Mouse (Mus musculus): ENCODE results near the gene Ciapin1. TPM values are rescaled to one million over a fixed set of nuclear protein-coding genes. Genes with fewer than 3 reads are reported as not detected.

Ciapin1 gene
- polyA plus RNA-seq, 1 experiment: 39.1 TPM

GRCm38 (mm10) chr8:94871108-94871894, 33.1 kb upstream of the Ciapin1 start:
- Histone ChIP-seq H3K27ac (ENCODE audit: insufficient read depth, low read length) (no peak overlapping the region), H3K4me1 (ENCODE audit: control insufficient read depth, insufficient read depth, low read length) (no peaks in the 10 kb centered on the region), H3K4me3 (ENCODE audit: insufficient read depth, low read length) (peak overlapping the region; percentile 55)
- no peak for TF ChIP-seq CTCF (IDR thresholded peaks at IDR 0.05; ENCODE audit: extremely low read depth, insufficient read depth, low read length)
- TF ChIP-seq POLR2A (IDR thresholded peaks at IDR 0.05; ENCODE audit: extremely low read depth, insufficient read depth, low read length): peak; percentile 70

- no peaks in the 10 kb centered on the region for H3K4me1 ChIP-seq (ENCODE audit: control insufficient read depth, insufficient read depth, low read length)
Observed at GRCm38 (mm10) chr8:94870474-94871107, 32.4 kb upstream of the Ciapin1 start.

GRCm38 (mm10) chr8:94870003-94870402, 31.8 kb upstream of the Ciapin1 start:
- TF ChIP-seq POLR2A (IDR thresholded peaks at IDR 0.05; ENCODE audit: extremely low read depth, insufficient read depth, low read length): no peak
- no peak for TF ChIP-seq CTCF (IDR thresholded peaks at IDR 0.05; ENCODE audit: extremely low read depth, insufficient read depth, low read length)
- Histone ChIP-seq H3K27ac (ENCODE audit: insufficient read depth, low read length) (no peak overlapping the region), H3K4me1 (ENCODE audit: control insufficient read depth, insufficient read depth, low read length) (no peaks in the 10 kb centered on the region), H3K4me3 (ENCODE audit: insufficient read depth, low read length) (peak overlapping the region; percentile 55)

More at GRCm38 (mm10) chr8:94870474-94871107, 32.4 kb upstream of the Ciapin1 start:
- peak overlapping the region; percentile 19; the same call in 1 of the 2 replicates for H3K27ac ChIP-seq (ENCODE audit: insufficient read depth, low read length)
- peak overlapping the region; percentile 55 for H3K4me3 ChIP-seq (ENCODE audit: insufficient read depth, low read length)
- TF ChIP-seq CTCF (IDR thresholded peaks at IDR 0.05; ENCODE audit: extremely low read depth, insufficient read depth, low read length): no peak
- TF ChIP-seq POLR2A (IDR thresholded peaks at IDR 0.05; ENCODE audit: extremely low read depth, insufficient read depth, low read length): no peak

- TF ChIP-seq CTCF (IDR thresholded peaks at IDR 0.05; ENCODE audit: extremely low read depth, insufficient read depth, low read length) (no peak), POLR2A (IDR thresholded peaks at IDR 0.05; ENCODE audit: extremely low read depth, insufficient read depth, low read length) (no peak)
- H3K4me1 ChIP-seq (ENCODE audit: control insufficient read depth, insufficient read depth, low read length): no peaks in the 10 kb centered on the region
- peak overlapping the region; percentile 55; the same call in 1 of the 2 replicates for H3K4me3 ChIP-seq (ENCODE audit: insufficient read depth, low read length)
- H3K27ac ChIP-seq (ENCODE audit: insufficient read depth, low read length): no peak overlapping the region
Observed at GRCm38 (mm10) chr8:94869146-94869545, 31.0 kb upstream of the Ciapin1 start.

GRCm38 (mm10) chr8:94866921-94867320, 28.8 kb upstream of the Ciapin1 start:
- TF ChIP-seq POLR2A (IDR thresholded peaks at IDR 0.05; ENCODE audit: extremely low read depth, insufficient read depth, low read length) (no peak), CTCF (IDR thresholded peaks at IDR 0.05; ENCODE audit: extremely low read depth, insufficient read depth, low read length) (no peak)

GRCm38 (mm10) chr8:94865292-94865691, 27.1 kb upstream of the Ciapin1 start:
- Histone ChIP-seq H3K4me3 (ENCODE audit: insufficient read depth, low read length) (no peak overlapping the region), H3K27ac (ENCODE audit: insufficient read depth, low read length) (no peak overlapping the region), H3K4me1 (ENCODE audit: control insufficient read depth, insufficient read depth, low read length) (no peaks in the 10 kb centered on the region)
- TF ChIP-seq CTCF (IDR thresholded peaks at IDR 0.05; ENCODE audit: extremely low read depth, insufficient read depth, low read length) (no peak), POLR2A (IDR thresholded peaks at IDR 0.05; ENCODE audit: extremely low read depth, insufficient read depth, low read length) (no peak)

More at GRCm38 (mm10) chr8:94866921-94867320, 28.8 kb upstream of the Ciapin1 start:
- Histone ChIP-seq H3K27ac (ENCODE audit: insufficient read depth, low read length) (no peak overlapping the region), H3K4me3 (ENCODE audit: insufficient read depth, low read length) (no peak overlapping the region), H3K4me1 (ENCODE audit: control insufficient read depth, insufficient read depth, low read length) (no peaks in the 10 kb centered on the region)

GRCm38 (mm10) chr8:94863897-94864673, 25.9 kb upstream of the Ciapin1 start:
- TF ChIP-seq CTCF (IDR thresholded peaks at IDR 0.05; ENCODE audit: extremely low read depth, insufficient read depth, low read length): no peak
- TF ChIP-seq POLR2A (IDR thresholded peaks at IDR 0.05; ENCODE audit: extremely low read depth, insufficient read depth, low read length): no peak
- Histone ChIP-seq H3K4me1 (ENCODE audit: control insufficient read depth, insufficient read depth, low read length) (peaks cover 3% of the 10 kb centered on the region), H3K27ac (ENCODE audit: insufficient read depth, low read length) (no peak overlapping the region), H3K4me3 (ENCODE audit: insufficient read depth, low read length) (no peak overlapping the region)

- Histone ChIP-seq H3K27ac (ENCODE audit: insufficient read depth, low read length) (no peak overlapping the region), H3K4me1 (ENCODE audit: control insufficient read depth, insufficient read depth, low read length) (peaks cover 5% of the 10 kb centered on the region), H3K4me3 (ENCODE audit: insufficient read depth, low read length) (no peak overlapping the region)
- TF ChIP-seq POLR2A (IDR thresholded peaks at IDR 0.05; ENCODE audit: extremely low read depth, insufficient read depth, low read length) (no peak), CTCF (IDR thresholded peaks at IDR 0.05; ENCODE audit: extremely low read depth, insufficient read depth, low read length) (no peak)
Observed at GRCm38 (mm10) chr8:94862487-94863220, 24.5 kb upstream of the Ciapin1 start.
